Mouse (Mus musculus) MEL (cell line): ENCODE results near the gene Osbp2. TPM values are rescaled to one million over a fixed set of nuclear protein-coding genes. Genes with fewer than 3 reads are reported as not detected.

Source experiments
- DNase-seq: peaks from one replicate; pipeline ENCODE4 v3.0.0; 2011; ENCODE audit warnings: low read depth, low spot score
- H3K27ac ChIP-seq: 2 replicates; pipeline ENCODE4 v1.5.1; 2012; ENCODE audit warnings: low read depth, mild to moderate bottlenecking, control low read depth, low read length, moderate library complexity; ENCODE audit not compliant: control insufficient read depth
- H3K27me3 ChIP-seq, 2 experiments: fragments of 150-350 bp in 1 of 2; sonication (generic) in 1 of 2; 2 replicates each; pipeline ENCODE4 v1.6.1; 2012; ENCODE audit warnings: low read length in 2 of 2, mild to moderate bottlenecking in 2 of 2, improper control_type of control experiment in 1 of 2, moderate library complexity in 1 of 2; ENCODE audit not compliant: insufficient read depth in 2 of 2, control insufficient read depth in 1 of 2
- H3K36me3 ChIP-seq, 2 experiments: 2 replicates each; pipeline ENCODE4 v1.6.1; 2012 to 2014; ENCODE audit warnings: low read length in 2 of 2, improper control_type of control experiment in 1 of 2, inconsistent platforms in 1 of 2, mild to moderate bottlenecking in 1 of 2; ENCODE audit not compliant: insufficient read depth in 2 of 2, control insufficient read depth in 1 of 2
- H3K4me1 ChIP-seq, 2 experiments: fragments of 150-350 bp in 1 of 2; sonication (generic) in 1 of 2; 2 replicates each; pipeline ENCODE4 v1.6.1; 2012; ENCODE audit warnings: low read length in 2 of 2, improper control_type of control experiment in 1 of 2, mild to moderate bottlenecking in 1 of 2; ENCODE audit not compliant: insufficient read depth in 2 of 2, control insufficient read depth in 1 of 2
- H3K4me3 ChIP-seq, 2 experiments: fragments of 150-350 bp in 1 of 2; sonication (generic) in 1 of 2; 2 replicates each; pipeline ENCODE4 v1.5.1; 2012; ENCODE audit warnings: low read depth in 2 of 2, low read length in 2 of 2, mild to moderate bottlenecking in 2 of 2, moderate library complexity in 2 of 2, control low read depth in 1 of 2, improper control_type of control experiment in 1 of 2; ENCODE audit not compliant: control insufficient read depth in 1 of 2, insufficient read depth in 1 of 2
- H3K79me2 ChIP-seq: 2 replicates; pipeline ENCODE4 v1.6.1; 2012; ENCODE audit warnings: mild to moderate bottlenecking, low read length, moderate library complexity; ENCODE audit not compliant: control insufficient read depth, poor library complexity, insufficient read depth
- H3K9ac ChIP-seq: 2 replicates; pipeline ENCODE4 v1.6.1; 2012; ENCODE audit warnings: low read depth, mild to moderate bottlenecking, control low read depth, low read length, moderate library complexity; ENCODE audit not compliant: control insufficient read depth, poor library complexity, severe bottlenecking
- H3K9me3 ChIP-seq: fragments of 150-350 bp; sonication (generic); replicated peaks from 2 replicates; pipeline ENCODE4 v1.6.1; 2012; ENCODE audit warnings: mild to moderate bottlenecking, low read length, improper control_type of control experiment, moderate library complexity; ENCODE audit not compliant: insufficient read depth
- CHD1 ChIP-seq: IDR thresholded peaks from 2 replicates; pipeline ENCODE4 v1.6.1; 2012; ENCODE audit warnings: low read depth, mild to moderate bottlenecking, inconsistent platforms, low read length, improper control_type of control experiment
- ELF1 ChIP-seq: IDR thresholded peaks from 2 replicates; pipeline ENCODE4 v1.6.1; 2014; ENCODE audit warnings: low read depth, mild to moderate bottlenecking, inconsistent platforms, low read length, improper control_type of control experiment, moderate library complexity
- ETS1 ChIP-seq: IDR thresholded peaks from 2 replicates; pipeline ENCODE4 v1.6.1; 2012; ENCODE audit warnings: low read depth, mild to moderate bottlenecking, inconsistent platforms, low read length, improper control_type of control experiment, moderate library complexity
- GABPA ChIP-seq: IDR thresholded peaks from 2 replicates; pipeline ENCODE4 v1.6.1; 2012; ENCODE audit warnings: low read depth, mild to moderate bottlenecking, inconsistent platforms, low read length, improper control_type of control experiment, moderate library complexity
- GATA1 ChIP-seq: IDR thresholded peaks from 2 replicates; pipeline ENCODE4 v1.6.1; 2011; ENCODE audit warnings: low read depth, low read length, improper control_type of control experiment
- HCFC1 ChIP-seq: IDR thresholded peaks from 2 replicates; pipeline ENCODE4 v1.6.1; 2012; ENCODE audit warnings: low read depth, mild to moderate bottlenecking, inconsistent platforms, low read length, improper control_type of control experiment, moderate library complexity
- JUND ChIP-seq: IDR thresholded peaks from 2 replicates; pipeline ENCODE4 v1.6.1; 2011; ENCODE audit warnings: low read depth, mild to moderate bottlenecking, improper control_type of control experiment, low read length
- MAFK ChIP-seq: IDR thresholded peaks from 2 replicates; pipeline ENCODE4 v1.6.1; 2011; ENCODE audit warnings: low read depth, mild to moderate bottlenecking, low read length, improper control_type of control experiment, borderline replicate concordance
- MEF2A ChIP-seq: IDR thresholded peaks from 2 replicates; pipeline ENCODE4 v1.6.1; 2014; ENCODE audit warnings: low read depth, mild to moderate bottlenecking, inconsistent platforms, low read length, improper control_type of control experiment; ENCODE audit not compliant: poor library complexity, insufficient replicate concordance, severe bottlenecking; ENCODE audit errors: extremely low read depth
- MYB ChIP-seq: IDR thresholded peaks from 2 replicates; pipeline ENCODE4 v1.6.1; 2011; ENCODE audit warnings: mild to moderate bottlenecking, low read depth, low read length, improper control_type of control experiment
- MYC ChIP-seq: IDR thresholded peaks from 2 replicates; pipeline ENCODE4 v1.6.1; 2011; ENCODE audit warnings: low read depth, mild to moderate bottlenecking, low read length, improper control_type of control experiment, moderate library complexity
- POLR2AphosphoS5 ChIP-seq: IDR thresholded peaks from 2 replicates; pipeline ENCODE4 v1.6.1; 2012; ENCODE audit warnings: low read depth, borderline replicate concordance, mild to moderate bottlenecking, inconsistent platforms, low read length, moderate library complexity, mixed read lengths
- RAD21 ChIP-seq: IDR thresholded peaks from 2 replicates; pipeline ENCODE4 v1.6.1; 2011; ENCODE audit warnings: mild to moderate bottlenecking, low read depth, low read length, improper control_type of control experiment
- SIN3A ChIP-seq: IDR thresholded peaks from 2 replicates; pipeline ENCODE4 v1.6.1; 2012; ENCODE audit warnings: low read length, improper control_type of control experiment, inconsistent platforms
- TAL1 ChIP-seq: IDR thresholded peaks from 2 replicates; pipeline ENCODE4 v1.6.1; 2012; ENCODE audit warnings: mild to moderate bottlenecking, inconsistent platforms, low read length, moderate library complexity, mixed read lengths
- UBTF ChIP-seq: IDR thresholded peaks from 2 replicates; pipeline ENCODE4 v1.6.1; 2012; ENCODE audit warnings: low read depth, mild to moderate bottlenecking, inconsistent platforms, low read length, improper control_type of control experiment, moderate library complexity, borderline replicate concordance; ENCODE audit not compliant: insufficient read depth
- USF2 ChIP-seq, 2 experiments: IDR thresholded peaks; 2 replicates each; pipeline ENCODE4 v1.6.1; 2011 to 2012; ENCODE audit warnings: improper control_type of control experiment in 2 of 2, low read length in 2 of 2, borderline replicate concordance in 1 of 2, inconsistent platforms in 1 of 2, low read depth in 1 of 2, mild to moderate bottlenecking in 1 of 2; ENCODE audit not compliant: insufficient read depth in 1 of 2
- polyA plus RNA-seq, 2 experiments: library from polyadenylated mRNA; stranded (reverse) in 1 of 2; unstranded in 1 of 2; fragments of >175 nt in 1 of 2; fragments of >200 nt in 1 of 2; gene quantifications; 2 replicates each; pipeline versions ENCODE4 v1.2.1 to v1.2.4; 2012; ENCODE audit warnings: low replicate concordance in 2 of 2, low read depth in 1 of 2; ENCODE audit not compliant: insufficient read length in 2 of 2, insufficient read depth in 1 of 2, missing spikeins in 1 of 2
- total RNA-seq: library from RNA; depleted of rRNA; stranded (reverse); fragments of 300-350 nt; gene quantifications from 2 replicates; pipeline ENCODE4 v1.2.3, GENCODE M21; 2012

The Osbp2 gene
- total and polyA plus RNA-seq, 3 experiments = 0.04 TPM; not detected in 2

- Histone ChIP-seq H3K79me2 (no peaks in the 10 kb centered on the region), H3K4me3 (no peak overlapping the region), H3K9ac (no peak overlapping the region), H3K27me3 (peaks cover 26% of the 10 kb centered on the region in 2 experiments), H3K4me1 (no peaks in the 10 kb centered on the region), H3K9me3 (no peaks in the 10 kb centered on the region), H3K27ac (no peak overlapping the region), H3K36me3 (no peaks in the 10 kb centered on the region)
- no peak for TF ChIP-seq GATA1
- no peak for TF ChIP-seq POLR2AphosphoS5
- no peak for DNase-seq
These were observed 109.8 kb downstream of the Osbp2 start for GRCm38 (mm10) chr11:3753897-3754296.

- Histone ChIP-seq H3K36me3 (no peaks in the 10 kb centered on the region), H3K27me3 (peaks cover 21 to 25% of the 10 kb centered on the region in 2 experiments), H3K4me3 (no peak overlapping the region), H3K9ac (no peak overlapping the region), H3K9me3 (no peaks in the 10 kb centered on the region), H3K79me2 (no peaks in the 10 kb centered on the region), H3K27ac (no peak overlapping the region), H3K4me1 (no peaks in the 10 kb centered on the region)
- no peak for TF ChIP-seq MAFK
- no peak for TF ChIP-seq ETS1
- TF ChIP-seq SIN3A = no peak
- TF ChIP-seq CHD1 = no peak
- TF ChIP-seq JUND = no peak
- no peak for TF ChIP-seq TAL1
- TF ChIP-seq GABPA = no peak
- TF ChIP-seq ELF1 = no peak
- no peak for TF ChIP-seq MEF2A
- no peak for TF ChIP-seq MYC
- TF ChIP-seq UBTF = no peak
- no peak for TF ChIP-seq MYB
- no peak for TF ChIP-seq RAD21
- no peak for TF ChIP-seq USF2 (IDR thresholded peaks at IDR 0.05; ENCODE audit: borderline replicate concordance in 1 of 2, insufficient read depth in 1 of 2, low read depth in 1 of 2, low read length in 2 of 2)
- TF ChIP-seq HCFC1 = no peak
- no peak for DNase-seq
These were observed 110.9 kb downstream of the Osbp2 start for GRCm38 (mm10) chr11:3752766-3753165.
